Mouse (Mus musculus) heart, postnatal 14 days (tissue): ENCODE results near the gene Mplkip. TPM values are rescaled to one million over a fixed set of nuclear protein-coding genes. Genes with fewer than 3 reads are reported as not detected.

ENCODE experiments used
- microRNA-seq, 2 experiments: library from miRNA; unstranded; fragments of <30 nt; microRNA quantifications; one replicate each; pipeline ENCODE4 v1.2.0; 2021 to 2022
- total RNA-seq, 2 experiments: library from RNA; stranded (reverse); gene quantifications; 2 replicates each; pipeline ENCODE4 v1.2.3; 2021

Mplkip gene
- total RNA-seq, 2 experiments from 2014 or later = 9.0 to 10.2 TPM

Small RNA genes lying within 50 kb of the gene (microRNA-seq; reads per million reads assigned to microRNA genes)
- 0 reads per million in 2 experiments for gene Mir466i

Other genes with a start within 250 kb of the Mplkip start
- gene Sugct, start 361 bp downstream of the Mplkip start, total RNA-seq = under 1 TPM; 0.67 to 0.78 TPM
- gene Cdk13, start 109.9 kb downstream of the Mplkip start, total RNA-seq = 10 to 100 TPM; 30.6 to 30.7 TPM
- 10 to 100 TPM; 38.4 to 41.7 TPM for gene Rala, start 249.0 kb downstream of the Mplkip start, total RNA-seq